Mouse (Mus musculus): ENCODE measurements at regions not wholly inside any gene's neighbourhood (a gene's known extent, or its start where the extent isn't known, plus 50 kb on each side); places are given as distances from the start of the nearest gene placed in this dataset.

GRCm38 (mm10) chr8:41547730-41548368 is 131.0 kb upstream of the Frg1 start:
- no peaks in the 10 kb centered on the region for H3K27me3 ChIP-seq (ENCODE audit: control insufficient read depth, insufficient read depth, low read length)
- H3K9ac ChIP-seq (ENCODE audit: low read depth, low read length): no peak overlapping the region
- H3K4me2 ChIP-seq (replicated peaks; ENCODE audit: low read depth, low read length): no peak overlapping the region
- no peak overlapping the region for H3K4me3 ChIP-seq (ENCODE audit: low read length)
- no peak overlapping the region for H3K27ac ChIP-seq (ENCODE audit: low read depth, low read length)
- no peaks in the 10 kb centered on the region for H3K36me3 ChIP-seq (ENCODE audit: control insufficient read depth, insufficient read depth, low read length)
- no peaks in the 10 kb centered on the region for H3K9me3 ChIP-seq (ENCODE audit: control insufficient read depth, low read length)
- ATAC-seq (ENCODE audit: low FRiP score, low TSS enrichment): no peak
- H3K4me1 ChIP-seq (ENCODE audit: control insufficient read depth, insufficient read depth, low read length): no peaks in the 10 kb centered on the region
- WGBS: 90% methylated on average over 7 of the region's 7 CpGs

GRCm38 (mm10) chr8:41532212-41532611 is 115.3 kb upstream of the Frg1 start:
- H3K27me3 ChIP-seq (ENCODE audit: control insufficient read depth, insufficient read depth, low read length): no peaks in the 10 kb centered on the region
- no peak for ATAC-seq (ENCODE audit: low FRiP score, low TSS enrichment)
- WGBS: 52% methylated on average over 5 of the region's 5 CpGs
- H3K4me2 ChIP-seq (replicated peaks; ENCODE audit: low read depth, low read length): no peak overlapping the region
- no peaks in the 10 kb centered on the region for H3K36me3 ChIP-seq (ENCODE audit: control insufficient read depth, insufficient read depth, low read length)
- H3K4me1 ChIP-seq (ENCODE audit: control insufficient read depth, insufficient read depth, low read length): no peaks in the 10 kb centered on the region
- no peak overlapping the region for H3K9ac ChIP-seq (ENCODE audit: low read depth, low read length)
- H3K9me3 ChIP-seq (ENCODE audit: control insufficient read depth, low read length): no peaks in the 10 kb centered on the region
- H3K27ac ChIP-seq (ENCODE audit: low read depth, low read length): no peak overlapping the region
- no peak overlapping the region for H3K4me3 ChIP-seq (ENCODE audit: low read length)

GRCm38 (mm10) chr8:41529581-41529980 is 112.7 kb upstream of the Frg1 start:
- Histone ChIP-seq H3K27ac (ENCODE audit: low read depth, low read length) (no peak overlapping the region), H3K4me3 (ENCODE audit: low read length) (no peak overlapping the region), H3K36me3 (ENCODE audit: control insufficient read depth, insufficient read depth, low read length) (no peaks in the 10 kb centered on the region), H3K4me2 (replicated peaks; ENCODE audit: low read depth, low read length) (no peak overlapping the region), H3K27me3 (ENCODE audit: control insufficient read depth, insufficient read depth, low read length) (no peaks in the 10 kb centered on the region), H3K9ac (ENCODE audit: low read depth, low read length) (no peak overlapping the region), H3K9me3 (ENCODE audit: control insufficient read depth, low read length) (no peaks in the 10 kb centered on the region), H3K4me1 (ENCODE audit: control insufficient read depth, insufficient read depth, low read length) (no peaks in the 10 kb centered on the region)
- no peak for ATAC-seq (ENCODE audit: low FRiP score, low TSS enrichment)
- 89% methylated on average over 8 of the region's 8 CpGs for WGBS

GRCm38 (mm10) chr8:41526283-41526682 is 109.4 kb upstream of the Frg1 start:
- H3K27me3 ChIP-seq (ENCODE audit: control insufficient read depth, insufficient read depth, low read length): no peaks in the 10 kb centered on the region
- no peak overlapping the region for H3K9ac ChIP-seq (ENCODE audit: low read depth, low read length)
- no peaks in the 10 kb centered on the region for H3K4me1 ChIP-seq (ENCODE audit: control insufficient read depth, insufficient read depth, low read length)
- H3K27ac ChIP-seq (ENCODE audit: low read depth, low read length): no peak overlapping the region
- no peak overlapping the region for H3K4me2 ChIP-seq (replicated peaks; ENCODE audit: low read depth, low read length)
- ATAC-seq (ENCODE audit: low FRiP score, low TSS enrichment): no peak
- 82% methylated on average over 7 of the region's 7 CpGs for WGBS
- no peaks in the 10 kb centered on the region for H3K9me3 ChIP-seq (ENCODE audit: control insufficient read depth, low read length)
- no peaks in the 10 kb centered on the region for H3K36me3 ChIP-seq (ENCODE audit: control insufficient read depth, insufficient read depth, low read length)
- no peak overlapping the region for H3K4me3 ChIP-seq (ENCODE audit: low read length)

- 89% methylated on average over 5 of the region's 5 CpGs for WGBS
- H3K27me3 ChIP-seq (ENCODE audit: control insufficient read depth, insufficient read depth, low read length): no peaks in the 10 kb centered on the region
- no peaks in the 10 kb centered on the region for H3K36me3 ChIP-seq (ENCODE audit: control insufficient read depth, insufficient read depth, low read length)
- no peak for ATAC-seq (ENCODE audit: low FRiP score, low TSS enrichment)
- H3K4me3 ChIP-seq (ENCODE audit: low read length): no peak overlapping the region
- no peak overlapping the region for H3K4me2 ChIP-seq (replicated peaks; ENCODE audit: low read depth, low read length)
- no peaks in the 10 kb centered on the region for H3K4me1 ChIP-seq (ENCODE audit: control insufficient read depth, insufficient read depth, low read length)
- no peak overlapping the region for H3K9ac ChIP-seq (ENCODE audit: low read depth, low read length)
- no peak overlapping the region for H3K27ac ChIP-seq (ENCODE audit: low read depth, low read length)
- no peaks in the 10 kb centered on the region for H3K9me3 ChIP-seq (ENCODE audit: control insufficient read depth, low read length)
Observed at GRCm38 (mm10) chr8:41485163-41485562, 68.3 kb upstream of the Frg1 start.

- Histone ChIP-seq H3K9me3 (ENCODE audit: control insufficient read depth, low read length) (no peaks in the 10 kb centered on the region), H3K4me3 (ENCODE audit: low read length) (no peak overlapping the region), H3K4me2 (replicated peaks; ENCODE audit: low read depth, low read length) (no peak overlapping the region), H3K27me3 (ENCODE audit: control insufficient read depth, insufficient read depth, low read length) (no peaks in the 10 kb centered on the region), H3K4me1 (ENCODE audit: control insufficient read depth, insufficient read depth, low read length) (no peaks in the 10 kb centered on the region), H3K9ac (ENCODE audit: low read depth, low read length) (no peak overlapping the region), H3K36me3 (ENCODE audit: control insufficient read depth, insufficient read depth, low read length) (no peaks in the 10 kb centered on the region), H3K27ac (ENCODE audit: low read depth, low read length) (no peak overlapping the region)
- WGBS: 72% methylated on average over 3 of the region's 3 CpGs
- no peak for ATAC-seq (ENCODE audit: low FRiP score, low TSS enrichment)
Observed at GRCm38 (mm10) chr8:41483297-41483696, 66.4 kb upstream of the Frg1 start.

- Histone ChIP-seq H3K4me3 (ENCODE audit: low read length) (no peak overlapping the region), H3K4me2 (replicated peaks; ENCODE audit: low read depth, low read length) (no peak overlapping the region), H3K9me3 (ENCODE audit: control insufficient read depth, low read length) (no peaks in the 10 kb centered on the region), H3K27me3 (ENCODE audit: control insufficient read depth, insufficient read depth, low read length) (no peaks in the 10 kb centered on the region), H3K36me3 (ENCODE audit: control insufficient read depth, insufficient read depth, low read length) (no peaks in the 10 kb centered on the region), H3K4me1 (ENCODE audit: control insufficient read depth, insufficient read depth, low read length) (no peaks in the 10 kb centered on the region), H3K9ac (ENCODE audit: low read depth, low read length) (no peak overlapping the region), H3K27ac (ENCODE audit: low read depth, low read length) (no peak overlapping the region)
- ATAC-seq (ENCODE audit: low FRiP score, low TSS enrichment): no peak
- 59% methylated on average over 8 of the region's 8 CpGs for whole genome bisulfite sequencing
Observed at GRCm38 (mm10) chr8:41472992-41473699, 56.3 kb upstream of the Frg1 start.

GRCm38 (mm10) chr8:41472233-41472632 is 55.4 kb upstream of the Frg1 start:
- Histone ChIP-seq H3K4me2 (replicated peaks; ENCODE audit: low read depth, low read length) (no peak overlapping the region), H3K9ac (ENCODE audit: low read depth, low read length) (no peak overlapping the region), H3K4me1 (ENCODE audit: control insufficient read depth, insufficient read depth, low read length) (no peaks in the 10 kb centered on the region), H3K27ac (ENCODE audit: low read depth, low read length) (no peak overlapping the region), H3K36me3 (ENCODE audit: control insufficient read depth, insufficient read depth, low read length) (no peaks in the 10 kb centered on the region), H3K27me3 (ENCODE audit: control insufficient read depth, insufficient read depth, low read length) (no peaks in the 10 kb centered on the region), H3K9me3 (ENCODE audit: control insufficient read depth, low read length) (no peaks in the 10 kb centered on the region), H3K4me3 (ENCODE audit: low read length) (no peak overlapping the region)
- ATAC-seq (ENCODE audit: low FRiP score, low TSS enrichment): no peak
- WGBS: 98% methylated on average over 3 of the region's 3 CpGs
